ENCODE assay signal across 29 mouse cellular contexts in genomic region chr14:108022551-108022950, GRCm38 (mm10).
"Had no signal": no experiment of that assay in that cellular context is flagged by ENCODE, and none has a peak within 500 bp of the region (broad histone marks: within the 10 kb centered on the region; RNA-seq: fewer than 3 reads in every experiment).

No protein-coding gene starts in this region.

- H3K4me2 ChIP-seq: limb, embryonic 12.5 days; limb, embryonic 13.5 days; limb, embryonic 15.5 days; liver, embryonic 11.5 days; liver, embryonic 12.5 days; liver, embryonic 13.5 days; liver, embryonic 15.5 days; lung, embryonic 14.5 days; lung, embryonic 15.5 days; midbrain, embryonic 12.5 days; midbrain, embryonic 13.5 days; midbrain, embryonic 15.5 days; neural tube, embryonic 12.5 days; neural tube, embryonic 13.5 days had no signal

- H3K9me3 ChIP-seq: limb, embryonic 10.5 days; limb, embryonic 12.5 days; limb, embryonic 13.5 days; limb, embryonic 15.5 days; liver, embryonic 12.5 days; liver, embryonic 13.5 days; liver, embryonic 15.5 days; lung, embryonic 15.5 days; megakaryocyte, embryonic 14.5 days; midbrain, embryonic 10.5 days; midbrain, embryonic 12.5 days; midbrain, embryonic 13.5 days; midbrain, embryonic 15.5 days; neural tube, embryonic 12.5 days; neural tube, embryonic 13.5 days had no signal

- H3K9ac ChIP-seq: limb, embryonic 12.5 days; limb, embryonic 13.5 days; limb, embryonic 15.5 days; liver, embryonic 12.5 days; liver, embryonic 13.5 days; liver, embryonic 14.5 days; liver, embryonic 15.5 days; liver, postnatal 0 days; lung, embryonic 14.5 days; lung, embryonic 15.5 days; midbrain, embryonic 12.5 days; midbrain, embryonic 13.5 days; midbrain, embryonic 15.5 days; neural tube, embryonic 12.5 days; neural tube, embryonic 13.5 days had no signal

- H3K4me3 ChIP-seq: limb, embryonic 10.5 days; limb, embryonic 12.5 days; limb, embryonic 13.5 days; limb, embryonic 15.5 days; liver, embryonic 12.5 days; liver, embryonic 13.5 days; liver, embryonic 15.5 days; lung, embryonic 15.5 days; megakaryocyte, embryonic 14.5 days; midbrain, embryonic 10.5 days; midbrain, embryonic 12.5 days; midbrain, embryonic 13.5 days; midbrain, embryonic 15.5 days; myocyte; neural tube, embryonic 12.5 days; neural tube, embryonic 13.5 days had no signal

- H3K27ac ChIP-seq: limb, embryonic 10.5 days; limb, embryonic 12.5 days; limb, embryonic 13.5 days; limb, embryonic 15.5 days; liver, embryonic 12.5 days; liver, embryonic 13.5 days; liver, embryonic 14.5 days; liver, embryonic 15.5 days; lung, embryonic 15.5 days; macrophage; midbrain, embryonic 10.5 days; midbrain, embryonic 12.5 days; midbrain, embryonic 13.5 days; midbrain, embryonic 15.5 days; neural tube, embryonic 12.5 days; neural tube, embryonic 13.5 days had no signal

- H3K27me3 ChIP-seq: limb, embryonic 12.5 days; limb, embryonic 13.5 days; limb, embryonic 15.5 days; liver, embryonic 12.5 days; liver, embryonic 13.5 days; liver, embryonic 15.5 days; lung, embryonic 15.5 days; megakaryocyte, embryonic 14.5 days; midbrain, embryonic 12.5 days; midbrain, embryonic 13.5 days; midbrain, embryonic 15.5 days; neural tube, embryonic 12.5 days; neural tube, embryonic 13.5 days had no signal

- H3K4me1 ChIP-seq: limb, embryonic 10.5 days; limb, embryonic 12.5 days; limb, embryonic 13.5 days; limb, embryonic 15.5 days; liver, embryonic 12.5 days; liver, embryonic 13.5 days; liver, embryonic 15.5 days; lung, embryonic 15.5 days; megakaryocyte, embryonic 14.5 days; midbrain, embryonic 10.5 days; midbrain, embryonic 12.5 days; midbrain, embryonic 13.5 days; midbrain, embryonic 15.5 days; neural tube, embryonic 12.5 days; neural tube, embryonic 13.5 days had no signal

- H3K36me3 ChIP-seq: limb, embryonic 10.5 days; limb, embryonic 12.5 days; limb, embryonic 13.5 days; limb, embryonic 15.5 days; liver, embryonic 12.5 days; liver, embryonic 13.5 days; liver, embryonic 15.5 days; lung, embryonic 15.5 days; midbrain, embryonic 10.5 days; midbrain, embryonic 12.5 days; midbrain, embryonic 13.5 days; midbrain, embryonic 15.5 days; neural tube, embryonic 12.5 days; neural tube, embryonic 13.5 days had no signal

- DNase-seq: liver; liver, embryonic 13.5 days; liver, postnatal 0 days; lung, adult 18-20 months; lung, adult 2 months; lung, postnatal 10 days; lung, postnatal 14 days; lung, postnatal 36 days; lung, postnatal 4 days had no signal

- ATAC-seq: liver, embryonic 12.5 days; liver, postnatal 0 days; midbrain, embryonic 13.5 days; midbrain, embryonic 15.5 days; midbrain, embryonic 16.5 days had no signal
